Mouse (Mus musculus): ENCODE data around the gene Cdrt4.

The Cdrt4 gene

GRCm38 (mm10) chr11:63035420-63036211 is 84.6 kb downstream of the Cdrt4 start:
- no peak for DNase-seq (ENCODE audit: extremely low read depth, low read depth)

- DNase-seq (ENCODE audit: extremely low read depth, low read depth), result no peak
Measured at GRCm38 (mm10) chr11:63040002-63040661, 89.1 kb downstream of the Cdrt4 start.

Measured in MEL-GATA-1-ER (cell line).